Mouse (Mus musculus) neural tube, embryonic 12.5 days (tissue): ENCODE measurements around the gene Aqp1. TPM values are rescaled to one million over a fixed set of nuclear protein-coding genes. Genes with fewer than 3 reads are reported as not detected.
A peak's percentile ranks its signal among the peaks of the same experiment; 100 is the strongest.

Experiments used
- ATAC-seq: fragments of 200-750 bp; cut with Nextera tagmentation; 2 replicates; pipeline ENCODE4 v1.8.0; 2017; ENCODE audit warnings: low read depth, mild to moderate bottlenecking, moderate TSS enrichment, moderate library complexity; ENCODE audit not compliant: low FRiP score
- H3K27ac ChIP-seq: fragments of 300-500 bp; sonication (generic); 2 replicates; pipeline ENCODE4 v1.5.1; 2016
- H3K27me3 ChIP-seq: fragments of 300-500 bp; sonication (generic); replicated peaks from 2 replicates; pipeline ENCODE4 v1.6.1; 2016; ENCODE audit warnings: mild to moderate bottlenecking
- H3K36me3 ChIP-seq: fragments of 300-500 bp; sonication (generic); 2 replicates; pipeline ENCODE4 v1.6.1; 2016; ENCODE audit warnings: mild to moderate bottlenecking
- H3K4me1 ChIP-seq: fragments of 300-500 bp; sonication (generic); 2 replicates; pipeline ENCODE4 v1.6.1; 2016
- H3K4me2 ChIP-seq: fragments of 300-500 bp; sonication (generic); replicated peaks from 2 replicates; pipeline ENCODE4 v1.6.1; 2016; ENCODE audit warnings: mild to moderate bottlenecking
- H3K4me3 ChIP-seq: fragments of 300-500 bp; sonication (generic); 2 replicates; pipeline ENCODE4 v1.5.1; 2016
- H3K9ac ChIP-seq: fragments of 300-500 bp; sonication (generic); 2 replicates; pipeline ENCODE4 v1.6.1; 2016; ENCODE audit warnings: mild to moderate bottlenecking
- H3K9me3 ChIP-seq: fragments of 300-500 bp; sonication (generic); 2 replicates; pipeline ENCODE4 v1.6.1; 2016; ENCODE audit warnings: mild to moderate bottlenecking
- WGBS: fragments of 180-500 bp; shearing (Covaris S2); methylation state at CpG from one replicate; pipeline ENCODE4 v1.1.7; 2016; 5-methylcytosine and 5-hydroxymethylcytosine counted together
- polyA plus RNA-seq: library from polyadenylated mRNA; unstranded; fragments of >200 nt; fragmentation: Nextera tagmentation; extraction: Ambion mirVana; gene quantifications from 2 replicates; pipeline ENCODE4 v1.2.1, GENCODE M21; 2016

The Aqp1 gene
- polyA plus RNA-seq, 1 experiment from 2014 or later, result 3.0 TPM

DNA sequence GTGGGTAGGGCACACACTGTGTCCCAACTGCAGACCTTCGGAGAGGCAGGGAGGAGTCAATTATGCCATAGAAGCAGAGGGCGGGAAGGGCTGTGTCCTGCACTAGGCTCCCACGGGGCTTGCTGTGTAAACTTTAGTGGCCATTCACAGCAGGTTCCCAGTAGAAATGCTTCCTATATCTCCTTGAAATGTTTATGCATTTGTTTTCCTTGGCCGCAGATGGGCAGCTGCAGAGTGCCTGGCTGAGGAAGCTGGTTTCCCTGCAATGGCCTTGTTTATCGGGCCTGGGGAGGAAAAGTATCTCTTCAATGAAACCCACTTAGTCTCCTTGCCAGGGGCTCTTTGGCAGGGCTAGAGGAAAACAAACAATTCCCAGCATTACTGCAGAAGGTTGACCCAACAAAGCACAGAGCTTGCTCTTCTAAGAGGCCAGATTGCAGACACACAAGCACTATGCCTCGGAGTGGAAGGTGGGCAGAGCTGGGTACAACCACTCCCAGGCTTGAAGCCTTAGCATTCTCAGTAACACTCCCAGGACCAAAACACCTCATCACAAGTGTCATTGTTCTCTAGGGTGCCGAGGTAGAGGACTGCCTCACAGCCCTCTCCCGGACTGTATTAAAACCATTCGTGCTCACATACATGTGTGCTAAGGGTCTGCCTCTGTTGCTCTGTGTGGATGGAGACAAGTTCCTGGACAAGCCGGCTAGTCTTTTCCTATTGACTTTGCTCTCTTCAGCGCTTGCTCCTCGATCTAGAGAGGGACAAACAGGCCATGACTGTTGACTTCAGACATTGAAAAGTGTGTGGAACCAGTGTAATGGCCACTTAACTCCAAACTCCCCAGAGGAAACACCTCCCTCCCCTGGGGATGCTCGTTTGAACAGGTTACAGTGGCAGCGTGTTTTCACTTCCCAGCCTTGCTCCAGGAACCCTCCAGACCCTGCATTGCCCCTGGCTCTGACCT, 16.4 kb upstream of the Aqp1 start:
- Histone ChIP-seq H3K36me3 (no peaks in the 10 kb centered on the region), H3K27me3 (no peaks in the 10 kb centered on the region)
- no peak for ATAC-seq

GRCm38 (mm10) chr6:55320894-55321293, 15.3 kb upstream of the Aqp1 start:
- no peaks in the 10 kb centered on the region for H3K4me1 ChIP-seq
- H3K9me3 ChIP-seq, result no peaks in the 10 kb centered on the region
- no peaks in the 10 kb centered on the region for H3K27me3 ChIP-seq
- no peak overlapping the region for H3K4me3 ChIP-seq
- no peak overlapping the region for H3K27ac ChIP-seq
- no peaks in the 10 kb centered on the region for H3K36me3 ChIP-seq
- ATAC-seq, result 0 out of 2 replicates have a peak, but pooled peaks have one; percentile 29
- no peak overlapping the region for H3K4me2 ChIP-seq
- WGBS, result 88% methylated on average over 4 of the region's 4 CpGs
- H3K9ac ChIP-seq, result no peak overlapping the region

More for the DNA sequence above, 16.4 kb upstream of the Aqp1 start:
- no peaks in the 10 kb centered on the region for H3K9me3 ChIP-seq
- H3K4me3 ChIP-seq, result no peak overlapping the region
- no peak overlapping the region for H3K27ac ChIP-seq
- 69% methylated on average over 14 of the region's 14 CpGs for WGBS
- H3K9ac ChIP-seq, result no peak overlapping the region
- H3K4me1 ChIP-seq, result no peaks in the 10 kb centered on the region
- H3K4me2 ChIP-seq, result no peak overlapping the region

DNA sequence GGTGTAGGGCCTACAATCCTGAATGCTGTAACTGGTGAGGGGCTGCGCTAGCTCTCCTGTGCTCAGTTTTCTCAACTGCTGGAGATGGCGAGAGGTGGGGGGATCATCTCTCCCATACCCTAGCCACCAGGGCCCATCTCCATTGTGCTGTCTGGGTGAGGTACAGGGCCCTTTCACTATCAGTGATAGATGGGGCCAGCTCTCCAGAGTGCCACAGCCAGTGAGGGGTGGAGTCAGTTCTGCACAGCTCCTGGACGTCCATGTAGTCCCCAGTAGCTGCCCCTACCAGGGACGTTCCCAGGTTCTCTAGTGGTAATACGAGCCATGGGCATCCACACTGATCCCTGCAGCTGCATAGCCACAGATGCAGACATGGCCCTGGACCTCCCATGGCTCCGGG, 14.7 kb upstream of the Aqp1 start:
- Histone ChIP-seq H3K4me1 (no peaks in the 10 kb centered on the region), H3K36me3 (no peaks in the 10 kb centered on the region), H3K27ac (no peak overlapping the region), H3K9me3 (no peaks in the 10 kb centered on the region), H3K4me3 (no peak overlapping the region), H3K27me3 (no peaks in the 10 kb centered on the region), H3K4me2 (no peak overlapping the region), H3K9ac (no peak overlapping the region)
- ATAC-seq, result no peak
- WGBS, result 70% methylated on average over 6 of the region's 6 CpGs

DNA sequence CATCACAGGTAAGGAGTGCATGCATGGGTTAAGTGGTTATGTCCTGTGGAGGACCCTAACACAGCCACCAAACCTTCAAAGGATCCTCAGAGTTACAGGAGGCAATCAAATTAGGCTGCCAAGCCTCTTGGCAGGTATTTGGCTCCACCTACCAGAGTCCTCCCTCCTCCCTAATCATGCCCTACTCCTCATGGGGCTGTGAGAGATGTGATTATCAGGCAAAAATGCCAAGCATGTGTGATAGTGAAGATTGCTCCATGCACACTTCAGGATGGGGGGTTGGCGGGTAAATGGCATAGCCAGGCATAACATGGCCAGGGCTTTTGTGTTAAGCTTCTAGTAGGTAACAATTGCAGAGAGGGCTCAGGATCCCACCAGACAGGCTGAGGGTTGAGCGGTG, 13.3 kb upstream of the Aqp1 start:
- WGBS, result 81% methylated on average over 2 of the region's 2 CpGs

DNA sequence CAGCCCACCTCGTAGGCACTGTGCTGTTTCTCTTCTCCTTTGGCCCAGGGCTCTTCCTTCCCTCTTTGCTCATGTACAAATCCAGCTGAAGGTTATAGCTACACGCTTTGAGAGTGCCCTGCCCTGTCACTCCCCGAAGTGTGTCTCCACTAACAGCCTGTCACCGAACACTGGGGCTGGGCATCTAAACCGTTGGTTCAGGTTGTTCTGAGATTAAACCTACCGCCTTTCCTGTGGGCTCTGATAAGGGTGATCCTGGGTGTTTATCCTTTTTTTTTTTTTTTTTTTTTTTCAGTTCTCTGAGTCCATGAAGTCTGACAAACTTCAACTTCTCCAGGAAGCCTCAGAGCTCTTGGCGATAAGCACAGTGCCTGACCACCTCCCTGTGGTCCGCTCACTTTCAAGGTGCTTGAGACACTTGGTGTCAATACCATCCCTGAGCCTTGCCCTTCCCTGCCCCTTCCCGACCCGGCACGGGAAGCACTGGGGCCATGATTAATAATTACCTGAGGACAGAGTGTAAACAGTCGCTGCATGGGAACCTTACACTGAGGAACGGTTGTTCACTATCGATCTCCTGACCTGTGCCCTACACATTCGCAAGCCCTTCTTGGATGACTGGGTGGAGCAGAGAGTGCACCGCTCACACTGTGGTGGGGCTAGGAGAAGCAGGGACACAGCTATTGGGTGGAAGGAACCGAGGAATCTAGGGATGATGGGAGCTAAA, 12.2 kb upstream of the Aqp1 start:
- H3K4me3 ChIP-seq, result no peak overlapping the region
- H3K36me3 ChIP-seq, result no peaks in the 10 kb centered on the region
- H3K9me3 ChIP-seq, result no peaks in the 10 kb centered on the region
- no peak overlapping the region for H3K27ac ChIP-seq
- no peaks in the 10 kb centered on the region for H3K27me3 ChIP-seq
- H3K4me2 ChIP-seq, result no peak overlapping the region
- no peaks in the 10 kb centered on the region for H3K4me1 ChIP-seq
- whole genome bisulfite sequencing, result 90% methylated on average over 17 of the region's 17 CpGs
- no peak for ATAC-seq
- H3K9ac ChIP-seq, result no peak overlapping the region

More for the DNA sequence above, 13.3 kb upstream of the Aqp1 start:
- no peaks in the 10 kb centered on the region for H3K27me3 ChIP-seq
- H3K4me3 ChIP-seq, result no peak overlapping the region
- H3K4me2 ChIP-seq, result no peak overlapping the region
- H3K27ac ChIP-seq, result no peak overlapping the region
- no peak for ATAC-seq
- no peak overlapping the region for H3K9ac ChIP-seq
- H3K9me3 ChIP-seq, result no peaks in the 10 kb centered on the region
- H3K4me1 ChIP-seq, result no peaks in the 10 kb centered on the region
- no peaks in the 10 kb centered on the region for H3K36me3 ChIP-seq

DNA sequence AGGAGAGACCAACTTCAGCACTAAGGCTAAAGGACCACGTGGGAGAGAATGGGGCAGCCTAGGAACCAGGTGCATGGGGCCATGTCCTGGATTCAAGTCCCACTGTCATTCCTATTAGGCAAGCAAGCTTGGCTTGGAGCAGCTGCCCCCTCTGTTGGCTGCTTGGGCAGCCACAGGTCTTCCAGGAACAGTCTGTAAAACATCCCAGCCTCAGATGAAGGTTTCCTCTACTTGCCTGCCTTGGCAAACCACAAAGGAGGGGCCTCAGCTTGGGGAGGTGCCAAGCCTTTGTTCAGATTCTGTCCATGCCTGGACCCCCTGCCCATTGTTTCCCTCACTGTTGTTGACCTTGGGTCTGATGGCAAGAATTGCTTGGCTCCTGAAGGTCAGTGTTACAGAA, 11.4 kb upstream of the Aqp1 start:
- no peak overlapping the region for H3K4me2 ChIP-seq
- H3K4me1 ChIP-seq, result no peaks in the 10 kb centered on the region
- no peak overlapping the region for H3K27ac ChIP-seq
- no peak overlapping the region for H3K4me3 ChIP-seq
- 61% methylated on average over 1 of the region's 1 CpGs for WGBS
- no peaks in the 10 kb centered on the region for H3K27me3 ChIP-seq
- no peak for ATAC-seq
- no peak overlapping the region for H3K9ac ChIP-seq
- no peaks in the 10 kb centered on the region for H3K36me3 ChIP-seq
- no peaks in the 10 kb centered on the region for H3K9me3 ChIP-seq

GRCm38 (mm10) chr6:55326299-55326698, 9.9 kb upstream of the Aqp1 start:
- WGBS, result 82% methylated on average over 4 of the region's 4 CpGs
- no peak for ATAC-seq
- Histone ChIP-seq H3K27me3 (no peaks in the 10 kb centered on the region), H3K9me3 (no peaks in the 10 kb centered on the region), H3K9ac (no peak overlapping the region), H3K27ac (no peak overlapping the region), H3K4me1 (no peaks in the 10 kb centered on the region), H3K4me2 (no peak overlapping the region), H3K4me3 (no peak overlapping the region), H3K36me3 (no peaks in the 10 kb centered on the region)

DNA sequence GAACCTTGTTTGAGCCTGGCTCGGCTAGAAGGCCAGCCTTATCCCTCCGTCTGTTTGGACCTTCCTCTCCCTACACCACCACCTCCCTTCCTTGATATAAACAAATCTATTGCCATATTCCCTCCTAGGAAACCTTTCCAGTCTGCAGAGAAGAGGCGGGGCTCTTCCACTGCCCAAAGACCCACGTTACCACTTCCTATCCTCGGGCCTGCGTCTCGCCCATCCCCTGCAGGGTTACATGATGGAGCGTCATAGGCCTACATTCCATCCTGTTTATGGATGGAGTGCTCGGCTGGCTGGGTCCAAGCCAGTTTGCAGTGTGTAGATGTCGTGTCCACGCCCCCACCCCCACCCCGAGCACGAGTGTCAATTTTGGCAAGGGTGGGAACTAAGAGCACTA, 8.9 kb upstream of the Aqp1 start:
- H3K4me3 ChIP-seq, result no peak overlapping the region
- H3K9ac ChIP-seq, result no peak overlapping the region
- ATAC-seq, result no peak
- 89% methylated on average over 13 of the region's 13 CpGs for WGBS
- no peaks in the 10 kb centered on the region for H3K9me3 ChIP-seq
- no peaks in the 10 kb centered on the region for H3K27me3 ChIP-seq
- no peaks in the 10 kb centered on the region for H3K36me3 ChIP-seq
- H3K27ac ChIP-seq, result no peak overlapping the region
- H3K4me1 ChIP-seq, result no peaks in the 10 kb centered on the region
- H3K4me2 ChIP-seq, result no peak overlapping the region

DNA sequence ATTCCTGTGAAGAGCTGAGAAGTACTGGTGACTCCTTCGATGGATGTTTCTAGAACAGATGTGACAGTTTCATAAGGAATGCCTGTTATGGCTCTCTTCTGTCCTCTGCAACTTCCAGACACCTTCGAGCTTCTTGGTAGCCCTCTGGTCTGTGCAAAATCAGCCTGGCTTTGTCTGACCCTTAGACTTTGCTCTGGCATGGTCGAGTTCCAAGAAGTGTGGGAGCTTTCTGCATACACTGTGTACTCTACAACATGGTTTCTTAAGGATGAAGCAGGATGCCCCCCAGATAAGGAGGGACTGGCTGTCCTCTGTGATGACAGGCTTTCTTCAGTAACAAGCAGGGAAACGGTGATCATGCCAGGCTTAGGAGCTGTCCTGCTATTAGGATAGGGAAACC, 8.1 kb upstream of the Aqp1 start:
- 82% methylated on average over 4 of the region's 4 CpGs for WGBS
- H3K27me3 ChIP-seq, result no peaks in the 10 kb centered on the region
- H3K9me3 ChIP-seq, result no peaks in the 10 kb centered on the region

DNA sequence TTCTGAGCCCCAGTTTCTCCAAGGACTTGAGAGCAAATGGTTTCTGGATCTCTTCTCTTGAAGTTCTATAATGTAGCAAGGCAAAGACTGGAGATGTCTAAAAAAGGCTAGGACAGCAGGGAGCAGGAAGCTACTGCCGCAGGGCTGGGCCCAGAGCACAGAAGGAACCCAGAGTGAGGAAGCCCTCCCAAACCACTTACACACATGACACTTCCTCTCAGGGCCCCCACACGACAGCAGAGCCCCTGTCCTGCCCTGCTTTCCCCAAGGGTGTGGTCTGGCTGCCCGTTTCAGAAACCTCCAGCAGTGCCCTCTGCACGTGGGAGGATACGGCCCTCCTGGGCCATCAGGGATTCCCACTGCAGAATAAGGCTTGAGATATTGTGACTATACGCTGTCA, 4.9 kb upstream of the Aqp1 start:
- 68% methylated on average over 6 of the region's 6 CpGs for WGBS
- H3K9me3 ChIP-seq, result no peaks in the 10 kb centered on the region
- H3K36me3 ChIP-seq, result no peaks in the 10 kb centered on the region
- H3K4me3 ChIP-seq, result no peak overlapping the region
- H3K27ac ChIP-seq, result no peak overlapping the region
- no peak overlapping the region for H3K4me2 ChIP-seq
- H3K27me3 ChIP-seq, result no peaks in the 10 kb centered on the region
- peaks cover 7% of the 10 kb centered on the region; the same call in 1 of the 2 replicates for H3K4me1 ChIP-seq
- ATAC-seq, result no peak
- H3K9ac ChIP-seq, result no peak overlapping the region

More for the DNA sequence above, 8.1 kb upstream of the Aqp1 start:
- no peak for ATAC-seq
- H3K36me3 ChIP-seq, result no peaks in the 10 kb centered on the region
- H3K4me2 ChIP-seq, result no peak overlapping the region
- no peak overlapping the region for H3K9ac ChIP-seq
- H3K4me1 ChIP-seq, result no peaks in the 10 kb centered on the region
- H3K27ac ChIP-seq, result no peak overlapping the region
- H3K4me3 ChIP-seq, result no peak overlapping the region

DNA sequence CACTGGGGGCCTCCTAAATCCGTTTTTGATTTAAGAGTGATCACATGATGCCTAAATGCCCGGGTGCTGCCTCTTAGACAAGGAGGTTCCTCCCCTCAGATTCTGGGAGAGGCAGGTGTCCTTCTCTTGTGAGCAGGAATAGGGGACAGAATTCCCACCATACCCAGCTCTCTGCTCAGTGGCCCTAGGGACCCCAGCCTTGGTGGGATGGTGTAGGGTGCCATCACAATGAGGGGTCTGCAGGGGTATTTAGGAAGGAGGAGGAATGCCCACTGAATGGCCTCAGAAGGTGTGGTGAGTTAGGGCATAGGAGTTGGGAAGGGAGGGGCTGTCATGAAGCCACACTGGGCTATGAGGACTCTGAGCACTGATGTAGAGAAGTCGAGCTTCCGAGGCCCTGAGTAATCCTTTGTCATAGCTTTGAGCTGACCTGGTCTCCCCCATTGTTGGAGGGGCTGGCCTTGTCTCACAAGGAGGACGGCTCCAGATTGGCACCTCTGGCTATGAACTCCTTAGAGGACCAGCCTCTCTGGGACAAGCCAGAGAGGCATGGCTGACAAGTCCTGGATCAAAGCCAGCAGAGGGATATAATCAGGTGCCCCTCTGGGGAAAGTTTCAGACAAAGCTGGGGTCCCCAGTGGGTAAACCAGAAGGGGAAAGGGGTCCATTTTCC, 4.0 kb upstream of the Aqp1 start:
- H3K27me3 ChIP-seq, result no peaks in the 10 kb centered on the region

DNA sequence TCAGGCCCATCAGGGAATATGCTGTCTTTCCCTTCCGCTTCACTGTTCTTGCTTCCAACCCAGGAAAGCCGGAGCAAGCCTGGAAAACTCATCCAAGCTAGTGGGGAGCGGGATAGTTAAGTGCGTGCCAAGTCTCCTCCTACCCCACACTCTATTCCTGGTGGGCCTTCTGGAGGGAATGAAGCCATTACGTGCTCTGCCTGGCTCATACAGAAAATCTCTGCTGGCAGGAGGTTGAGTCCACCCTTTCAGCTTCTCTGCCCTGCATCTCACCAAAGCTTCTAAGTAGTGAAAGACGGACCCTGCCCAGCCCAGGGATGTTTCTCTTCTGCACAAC, 3.5 kb upstream of the Aqp1 start:
- Histone ChIP-seq H3K36me3 (no peaks in the 10 kb centered on the region), H3K4me3 (no peak overlapping the region), H3K27me3 (no peaks in the 10 kb centered on the region), H3K4me1 (peaks cover 11% of the 10 kb centered on the region; the same call in 1 of the 2 replicates), H3K9ac (no peak overlapping the region), H3K4me2 (no peak overlapping the region), H3K27ac (no peak overlapping the region), H3K9me3 (no peaks in the 10 kb centered on the region)
- ATAC-seq, result no peak
- WGBS, result 80% methylated on average over 6 of the region's 6 CpGs

More for the DNA sequence above, 4.0 kb upstream of the Aqp1 start:
- H3K4me2 ChIP-seq, result no peak overlapping the region
- H3K4me3 ChIP-seq, result no peak overlapping the region
- no peak overlapping the region for H3K27ac ChIP-seq
- no peak overlapping the region for H3K9ac ChIP-seq
- H3K4me1 ChIP-seq, result peaks cover 11% of the 10 kb centered on the region; the same call in 1 of the 2 replicates
- no peaks in the 10 kb centered on the region for H3K9me3 ChIP-seq
- 64% methylated on average over 5 of the region's 5 CpGs for WGBS
- no peaks in the 10 kb centered on the region for H3K36me3 ChIP-seq
- ATAC-seq, result no peak
